Mouse (Mus musculus): ENCODE results near the gene Gal3st3.

Gene Gal3st3

GRCm38 (mm10) chr19:5297903-5298800 lies at the start of gene Gal3st3:
TSS of gene Gal3st3 (plus strand) at chr19:5298331.
- no peak for DNase-seq (ENCODE audit: low spot score in 2 of 2)

GRCm38 (mm10) chr19:5257140-5257539 lies 41.0 kb upstream of the Gal3st3 start:
- DNase-seq (ENCODE audit: low spot score in 2 of 2), result peak in 1 of 2 experiments; percentile 42

- DNase-seq (ENCODE audit: low spot score in 2 of 2), result no peak
Measured at GRCm38 (mm10) chr19:5267015-5267414, 31.1 kb upstream of the Gal3st3 start.

- no peak for DNase-seq (ENCODE audit: low spot score in 2 of 2)
Measured at GRCm38 (mm10) chr19:5268017-5268416, 30.1 kb upstream of the Gal3st3 start.

- DNase-seq (ENCODE audit: low spot score in 2 of 2), result no peak
Measured at GRCm38 (mm10) chr19:5268875-5269274, 29.3 kb upstream of the Gal3st3 start.

- DNase-seq (ENCODE audit: low spot score in 2 of 2), result no peak
Measured at GRCm38 (mm10) chr19:5269392-5269791, 28.7 kb upstream of the Gal3st3 start.

- peak in 1 of 2 experiments; percentile 52 for DNase-seq (ENCODE audit: low spot score in 2 of 2)
Measured at GRCm38 (mm10) chr19:5271430-5271829, 26.7 kb upstream of the Gal3st3 start.

- peak; percentile 46 to 83 for DNase-seq (ENCODE audit: low spot score in 2 of 2)
Measured at GRCm38 (mm10) chr19:5272326-5272795, 25.8 kb upstream of the Gal3st3 start.

- DNase-seq (ENCODE audit: low spot score in 2 of 2), result peak; percentile 89 to 95
Measured at GRCm38 (mm10) chr19:5272801-5273733, 25.1 kb upstream of the Gal3st3 start, which contains the start of gene Pacs1. TSS of gene Pacs1 (minus strand) at chr19:5273119.

GRCm38 (mm10) chr19:5273916-5274315 lies 24.2 kb upstream of the Gal3st3 start:
- DNase-seq (ENCODE audit: low spot score in 2 of 2), result no peak

GRCm38 (mm10) chr19:5274641-5275040 lies 23.5 kb upstream of the Gal3st3 start:
- peak in 1 of 2 experiments; percentile 59 for DNase-seq (ENCODE audit: low spot score in 2 of 2)

GRCm38 (mm10) chr19:5275736-5276135 lies 22.4 kb upstream of the Gal3st3 start:
- no peak for DNase-seq (ENCODE audit: low spot score in 2 of 2)

- DNase-seq (ENCODE audit: low spot score in 2 of 2), result peak in 1 of 2 experiments; percentile 48
Measured at GRCm38 (mm10) chr19:5276531-5276930, 21.6 kb upstream of the Gal3st3 start.

- peak in 1 of 2 experiments; percentile 48 for DNase-seq (ENCODE audit: low spot score in 2 of 2)
Measured at GRCm38 (mm10) chr19:5277140-5277539, 21.0 kb upstream of the Gal3st3 start.

- peak in 1 of 2 experiments; percentile 59 for DNase-seq (ENCODE audit: low spot score in 2 of 2)
Measured at GRCm38 (mm10) chr19:5278381-5278780, 19.8 kb upstream of the Gal3st3 start.

GRCm38 (mm10) chr19:5294972-5295735 lies 3.0 kb upstream of the Gal3st3 start, which contains the start of gene Sf3b2:
TSS of gene Sf3b2 (minus strand) at chr19:5295455.
- DNase-seq (ENCODE audit: low spot score in 2 of 2), result peak; percentile 97

GRCm38 (mm10) chr19:5295736-5296075 lies 2.4 kb upstream of the Gal3st3 start:
- no peak for DNase-seq (ENCODE audit: low spot score in 2 of 2)

- no peak for DNase-seq (ENCODE audit: low spot score in 2 of 2)
Measured at GRCm38 (mm10) chr19:5296630-5297029, 1.5 kb upstream of the Gal3st3 start.

GRCm38 (mm10) chr19:5300588-5300987 lies 2.5 kb downstream of the Gal3st3 start:
- no peak for DNase-seq (ENCODE audit: low spot score in 2 of 2)

- DNase-seq (ENCODE audit: low spot score in 2 of 2), result peak; percentile 62 to 85
Measured at GRCm38 (mm10) chr19:5302455-5302854, 4.3 kb downstream of the Gal3st3 start.

GRCm38 (mm10) chr19:5306279-5306678 lies 8.1 kb downstream of the Gal3st3 start:
- no peak for DNase-seq (ENCODE audit: low spot score in 2 of 2)

All from spleen, postnatal 4 days (tissue).